Mouse (Mus musculus) hematopoietic stem cell, adult 5-6 weeks (primary cell): ENCODE measurements at regions not wholly inside any gene's neighbourhood (a gene's known extent, or its start where the extent isn't known, plus 50 kb on each side); places are given as distances from the start of the nearest gene placed in this dataset.

ENCODE experiments used
- ATAC-seq, 2 experiments: fragments of 125-278 bp in 1 of 2; replicated peaks in 1 of 2; 2 replicates each; pipeline ENCODE4 v1.8.0; 2016 to 2017; ENCODE audit warnings: inconsistent platforms in 2 of 2, mild to moderate bottlenecking in 2 of 2, moderate number of reproducible peaks in 2 of 2, low read depth in 1 of 2, moderate TSS enrichment in 1 of 2; ENCODE audit not compliant: low FRiP score in 2 of 2, poor library complexity in 2 of 2, severe bottlenecking in 2 of 2, insufficient read depth in 1 of 2, low TSS enrichment in 1 of 2

DNA sequence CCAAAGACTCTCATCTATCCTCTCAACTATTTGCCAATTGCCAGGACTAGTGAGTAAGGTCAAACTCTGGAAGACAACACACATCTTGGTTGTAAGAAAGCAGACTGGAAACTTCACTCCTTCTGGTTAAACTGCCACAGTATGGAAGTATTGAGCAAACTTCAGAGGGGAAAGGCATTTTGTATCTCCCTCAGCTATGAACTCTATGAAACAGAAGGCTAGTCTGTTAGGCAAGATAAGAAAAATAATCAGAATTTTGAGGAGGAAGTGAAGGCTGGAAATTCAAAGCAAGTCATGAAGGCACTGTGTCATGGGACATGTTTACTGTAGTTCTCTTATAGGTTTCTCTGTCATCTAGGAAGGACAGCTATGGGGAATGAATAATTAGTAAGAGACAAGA lies 265.7 kb upstream of the Pdcd1 start:
- ATAC-seq = no peak

DNA sequence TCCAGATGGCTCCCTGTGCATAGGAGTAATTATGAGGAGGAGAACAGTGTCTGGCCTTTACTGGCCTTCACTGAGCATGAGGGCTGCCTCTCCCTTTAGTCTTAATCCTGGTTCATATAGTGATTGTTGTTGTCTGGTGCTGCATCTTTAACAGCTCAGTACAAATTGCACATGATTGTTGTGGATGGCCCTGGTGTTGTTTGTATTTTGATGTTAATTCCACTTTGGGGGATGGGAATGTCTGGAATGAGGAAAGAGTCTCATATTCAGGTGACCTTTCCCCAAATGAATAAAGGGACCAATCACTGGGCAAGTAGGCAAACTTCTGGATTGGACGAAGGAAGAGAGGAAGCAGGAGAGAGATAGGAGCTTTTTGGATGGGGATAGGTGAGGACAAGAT lies 246.0 kb upstream of the Pdcd1 start:
- no peak for ATAC-seq

- ATAC-seq = no peak
These were observed 220.2 kb upstream of the Pdcd1 start for GRCm38 (mm10) chr1:94272569-94272968.

DNA sequence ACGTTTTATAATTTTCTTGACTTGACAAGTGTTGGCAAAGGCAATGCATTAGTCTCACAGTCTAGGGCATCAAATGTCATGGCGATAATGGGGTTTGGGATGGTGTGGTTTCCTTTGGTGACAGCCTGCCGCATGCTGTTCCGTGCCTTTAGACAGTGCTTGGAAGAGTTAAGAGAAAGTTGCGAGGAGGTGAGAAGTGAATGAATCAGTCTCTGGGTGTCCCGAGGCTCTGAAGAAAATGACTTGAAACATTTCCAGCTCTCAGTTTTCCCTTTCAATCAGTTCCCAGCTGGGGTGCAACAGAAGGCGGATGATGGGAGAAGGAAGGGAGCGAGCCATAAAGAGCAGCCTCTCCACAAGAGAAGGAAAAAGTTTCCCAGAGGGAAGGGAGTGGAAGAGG lies 211.0 kb upstream of the Pdcd1 start:
- ATAC-seq = no peak

- no peak for ATAC-seq
These were observed 183.1 kb upstream of the Pdcd1 start for GRCm38 (mm10) chr1:94235426-94235825.

GRCm38 (mm10) chr1:94221006-94221405 lies 168.7 kb upstream of the Pdcd1 start:
- no peak for ATAC-seq

DNA sequence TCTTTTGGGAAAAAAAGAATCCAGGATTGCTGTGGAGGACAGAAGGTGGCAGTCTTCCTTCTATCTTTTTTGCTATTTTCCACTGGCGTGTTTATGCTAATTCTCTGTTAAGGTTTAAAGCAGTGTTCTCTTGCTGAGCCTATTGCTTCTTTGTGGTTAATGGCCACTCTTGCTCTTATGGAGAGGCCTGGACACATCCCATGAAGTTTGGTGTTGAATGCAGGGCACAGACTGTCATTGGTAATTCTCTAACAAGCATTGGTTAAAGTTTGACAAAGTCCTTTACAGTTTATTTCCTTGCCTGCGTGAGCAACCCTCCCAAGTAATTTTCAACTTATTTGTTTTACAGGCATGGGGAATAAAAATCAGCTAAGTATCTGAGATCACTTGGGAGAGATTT lies 165.1 kb upstream of the Pdcd1 start:
- no peak for ATAC-seq

- no peak for ATAC-seq
These were observed 156.6 kb upstream of the Pdcd1 start for GRCm38 (mm10) chr1:94208929-94209328.

GRCm38 (mm10) chr1:94207859-94208258 lies 155.5 kb upstream of the Pdcd1 start:
- ATAC-seq = no peak

GRCm38 (mm10) chr1:94203281-94203680 lies 150.9 kb upstream of the Pdcd1 start:
- 0 out of 4 replicates have a peak, but pooled peaks of 1 of the 2 experiments have one; percentile 32 for ATAC-seq

DNA sequence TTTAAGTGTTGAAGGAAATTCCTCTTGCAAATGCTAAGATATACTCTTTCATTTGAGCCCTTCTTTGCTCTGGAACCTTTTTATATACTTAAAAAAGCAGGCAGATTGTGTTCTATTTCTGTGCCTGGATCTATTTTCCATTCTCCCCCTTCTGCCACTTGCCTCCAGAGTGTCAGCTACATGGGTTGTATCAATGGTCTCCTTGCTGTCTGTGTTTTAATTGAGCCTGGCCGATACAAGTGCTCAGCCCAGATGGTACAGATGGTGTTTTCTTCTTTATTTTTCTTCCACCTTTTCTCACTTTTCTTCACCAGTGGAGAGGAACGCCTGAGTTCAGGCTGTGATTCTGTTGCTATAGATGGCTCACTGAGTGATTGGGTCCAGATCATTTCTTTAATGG lies 131.5 kb upstream of the Pdcd1 start:
- ATAC-seq = no peak

DNA sequence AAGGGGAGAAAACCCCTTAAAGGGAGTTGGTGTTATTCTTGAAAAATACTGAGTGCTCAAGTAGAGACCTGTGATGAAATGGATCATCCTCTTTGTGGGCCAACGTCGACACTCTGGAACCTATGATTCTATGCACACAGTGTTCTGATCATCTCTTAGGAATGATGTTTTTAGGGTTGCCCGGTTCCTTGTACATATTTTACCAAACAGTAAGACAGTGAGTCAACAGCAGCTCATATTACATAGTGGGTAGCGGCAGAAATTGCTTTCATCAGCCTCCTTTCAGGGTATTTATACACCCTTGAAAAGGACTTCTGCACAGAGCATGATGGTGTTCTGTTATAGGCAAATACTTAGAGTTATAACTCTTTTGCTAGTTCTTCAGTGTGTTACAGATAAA lies 97.6 kb upstream of the Pdcd1 start:
- ATAC-seq = no peak

- peak; percentile 72 to 89 for ATAC-seq
These were observed 94.7 kb upstream of the Pdcd1 start for GRCm38 (mm10) chr1:94147015-94147414.

DNA sequence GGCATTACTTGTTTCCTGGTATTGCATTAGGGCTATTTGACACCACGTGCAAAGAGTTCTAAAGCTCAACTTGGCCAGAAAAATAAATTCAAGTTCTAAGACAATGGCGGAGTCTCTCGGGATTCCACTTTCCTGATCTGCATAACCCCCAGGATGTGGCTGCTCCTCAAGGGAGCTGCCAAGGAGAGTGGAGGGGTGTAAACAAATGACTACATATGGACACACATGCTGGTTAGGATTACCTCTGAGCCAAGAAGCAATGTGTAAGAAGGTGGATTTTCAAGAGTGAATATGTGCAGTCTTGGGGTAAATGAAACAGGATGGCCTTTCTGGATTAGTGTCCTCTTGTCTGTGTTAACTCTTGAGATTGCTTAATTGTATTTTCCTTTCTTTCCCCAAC lies 88.2 kb upstream of the Pdcd1 start:
- no peak for ATAC-seq

GRCm38 (mm10) chr1:94139445-94140062 lies 87.2 kb upstream of the Pdcd1 start:
- ATAC-seq = 0 out of 4 replicates have a peak, but pooled peaks of 1 of the 2 experiments have one; percentile 27

GRCm38 (mm10) chr1:94136731-94137130 lies 84.4 kb upstream of the Pdcd1 start:
- ATAC-seq = no peak
